Mouse (Mus musculus): ENCODE measurements around the gene Wwp2.
A peak's percentile ranks its signal among the peaks of the same experiment; 100 is the strongest.

DNA sequence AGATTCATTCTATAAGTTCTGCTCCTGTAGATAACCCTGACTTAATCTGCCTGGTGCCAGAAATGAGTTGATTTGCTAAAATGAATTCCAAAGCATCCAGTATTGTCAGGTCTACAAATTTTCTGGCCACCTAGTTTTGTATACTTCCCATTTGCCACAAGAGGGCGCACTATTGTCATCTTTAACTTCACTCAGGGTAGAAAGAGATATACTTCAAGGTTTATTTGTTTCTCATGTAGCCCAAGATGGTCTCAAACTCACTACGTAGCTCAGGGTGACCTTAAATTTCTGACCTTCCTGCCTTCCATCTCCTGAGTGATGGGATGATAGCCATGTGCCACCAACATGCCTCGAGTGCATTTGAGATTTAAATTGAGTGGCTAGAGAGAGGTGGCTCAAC is 49.5 kb upstream of the Wwp2 start:
- TF ChIP-seq CTCF (IDR thresholded peaks at IDR 0.05) (peak; percentile 75), POLR2A (IDR thresholded peaks at IDR 0.05; ENCODE audit: insufficient read depth, low read depth, low read length) (no peak)
